ENCODE assay signal across 2 mouse cellular contexts in the genomic region with DNA sequence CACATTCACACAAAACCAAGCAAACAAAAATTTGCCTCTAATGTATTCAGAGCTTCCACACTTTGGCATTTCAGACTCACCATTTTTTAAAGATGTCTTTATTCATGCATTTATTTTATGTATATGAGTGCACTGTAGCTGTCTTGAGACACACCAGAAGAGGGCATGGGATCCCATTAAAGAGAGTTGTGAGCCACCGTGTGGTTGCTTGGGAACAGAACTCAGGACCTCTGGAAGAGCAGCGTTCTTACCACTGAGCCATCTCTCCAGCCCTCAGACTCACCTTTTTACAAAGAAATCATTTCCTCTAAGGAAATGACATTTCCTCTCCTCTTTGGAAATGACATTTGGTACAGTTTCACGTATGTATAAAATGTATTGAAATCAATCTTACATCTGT.
TF ChIP-seq lines count a peak whose summit lies in the region.

No protein-coding gene starts in this region.

TF ChIP-seq in MEL, 35 proteins besides CTCF, POLR2A, EP300 and RAD21:
- no peak for TF ChIP-seq TCF12 (IDR thresholded peaks at IDR 0.05; ENCODE audit: low read depth, low read length)
- TF ChIP-seq MXI1 (IDR thresholded peaks at IDR 0.05; ENCODE audit: low read depth, low read length): peak; percentile 17; the same call in 1 of the 2 replicates
- peak; percentile 37 for TF ChIP-seq SMC3 (IDR thresholded peaks at IDR 0.05; ENCODE audit: low read depth, low read length)
- TF ChIP-seq CHD1 (IDR thresholded peaks at IDR 0.05; ENCODE audit: low read depth, low read length): 0 out of 2 replicates have a peak, but pooled peaks have one; percentile 55

TF ChIP-seq in myocyte, 11 proteins besides CTCF, POLR2A, EP300 and RAD21:
- TF ChIP-seq CEBPB (IDR thresholded peaks at IDR 0.05; ENCODE audit: insufficient read depth, poor library complexity, severe bottlenecking) (no peak), SRF (IDR thresholded peaks at IDR 0.05; ENCODE audit: control insufficient read depth, insufficient read length, low read depth) (no peak), TCF12 (IDR thresholded peaks at IDR 0.05; ENCODE audit: insufficient read depth, poor library complexity, severe bottlenecking) (no peak), E2F4 (IDR thresholded peaks at IDR 0.05; ENCODE audit: insufficient read depth) (no peak), REST (IDR thresholded peaks at IDR 0.05; ENCODE audit: insufficient read depth, insufficient read length) (no peak), MAX (IDR thresholded peaks at IDR 0.05; ENCODE audit: low read depth) (no peak), TCF3 (IDR thresholded peaks at IDR 0.05; ENCODE audit: insufficient read length, low read depth) (no peak)
